Mouse (Mus musculus): Measurements from ENCODE around the gene Dcps.

- TF ChIP-seq CTCF (IDR thresholded peaks at IDR 0.05; ENCODE audit: extremely low read depth, insufficient read depth, insufficient read length, insufficient replicate concordance) (no peak), POLR2A (IDR thresholded peaks at IDR 0.05; ENCODE audit: low read depth, low read length) (no peak)
Measured at GRCm38 (mm10) chr9:35105884-35106880, 69.7 kb downstream of the Dcps start.

All from spleen, adult 2 months (tissue).